Mouse (Mus musculus) spleen, embryonic (tissue): ENCODE measurements around the gene Selenos.

ENCODE experiments used
- CTCF ChIA-PET: fragments of 350-600 bp; sonication (Branson Sonifier 250); formaldehyde crosslinking; loops from one replicate; lab custom pipeline; 2022; lab: Charles Lee

Selenos gene

DNA sequence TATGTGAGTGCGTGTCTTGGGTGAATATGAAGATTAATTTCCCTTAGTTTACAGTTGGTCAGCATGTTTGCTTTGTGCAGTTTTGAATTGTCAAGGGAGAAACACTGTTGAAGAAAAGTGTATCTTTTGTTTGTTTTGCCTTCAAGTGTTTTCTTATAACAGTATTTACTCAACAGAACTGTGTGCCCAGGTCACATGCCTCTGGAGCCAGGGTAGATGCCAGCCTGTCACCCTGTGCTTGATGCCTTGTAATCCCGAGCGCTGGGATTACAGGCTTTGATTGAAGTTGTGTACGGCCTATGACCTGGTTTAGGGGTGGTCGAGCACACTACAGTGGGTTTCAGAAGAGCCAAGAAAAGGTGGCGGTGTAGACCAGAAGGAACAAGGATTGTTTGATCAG is 4.3 kb downstream of the Selenos start:
- CTCF ChIA-PET = no interaction called here

DNA sequence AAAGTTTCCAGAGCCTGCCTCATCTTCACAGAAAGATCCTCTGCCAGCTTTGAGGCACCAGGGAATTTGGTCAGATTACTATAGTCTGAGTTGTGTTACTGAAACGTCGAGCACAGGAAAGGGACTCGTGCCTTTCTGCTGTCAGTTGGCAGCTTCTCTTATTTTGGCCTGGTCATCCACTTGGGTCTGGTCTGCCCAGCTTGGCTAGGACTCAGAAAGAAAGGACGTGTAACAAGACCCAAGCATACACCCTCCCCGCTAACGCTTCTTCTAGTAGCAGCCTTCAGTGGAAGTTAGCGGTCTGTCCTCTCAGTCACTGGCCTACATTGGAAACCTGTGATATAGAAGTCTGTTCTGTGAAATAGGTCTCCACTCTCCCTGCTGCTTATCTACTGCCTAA is 5.1 kb downstream of the Selenos start:
- CTCF ChIA-PET = no interaction called here

DNA sequence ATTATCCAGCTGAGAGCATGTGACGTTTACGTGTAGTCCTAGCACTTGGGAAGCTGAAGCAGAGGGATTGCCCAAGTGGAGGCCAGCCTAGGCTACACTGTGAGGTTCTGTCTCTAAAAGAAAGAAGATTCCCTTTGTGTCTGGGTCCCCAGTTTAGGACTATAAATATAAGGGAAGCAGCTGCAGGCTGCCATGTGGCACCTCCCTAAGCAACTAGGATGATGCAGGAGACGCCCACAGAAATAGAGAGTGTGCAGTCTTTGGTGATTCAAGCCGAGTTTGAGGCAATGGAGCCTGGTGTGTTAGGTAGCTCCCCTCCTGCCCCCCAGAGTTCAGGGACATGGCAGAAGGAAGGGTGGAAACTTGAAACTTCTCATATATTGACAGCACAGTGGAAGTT is 8.2 kb downstream of the Selenos start:
- CTCF ChIA-PET = no interaction called here

DNA sequence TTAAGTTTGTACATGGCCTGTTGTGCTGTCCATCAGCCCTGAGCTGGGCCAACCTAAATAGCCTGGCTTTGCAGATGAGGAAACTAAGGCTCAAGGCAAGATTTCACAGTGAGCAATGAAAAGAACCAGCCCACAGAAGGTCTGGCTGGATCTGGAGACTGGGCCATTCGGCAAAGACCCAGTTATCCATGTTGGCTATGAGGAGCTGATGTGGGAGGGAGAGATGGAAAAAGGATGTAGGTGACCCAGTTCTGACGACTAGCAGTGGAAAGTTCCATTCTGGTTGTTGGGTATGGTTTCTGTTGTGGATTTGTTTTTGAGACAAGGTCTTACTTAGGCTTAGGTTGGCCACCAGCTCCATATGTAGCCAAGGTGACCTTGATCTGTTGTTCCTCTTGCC is 8.6 kb downstream of the Selenos start:
- CTCF ChIA-PET = no interaction called here

DNA sequence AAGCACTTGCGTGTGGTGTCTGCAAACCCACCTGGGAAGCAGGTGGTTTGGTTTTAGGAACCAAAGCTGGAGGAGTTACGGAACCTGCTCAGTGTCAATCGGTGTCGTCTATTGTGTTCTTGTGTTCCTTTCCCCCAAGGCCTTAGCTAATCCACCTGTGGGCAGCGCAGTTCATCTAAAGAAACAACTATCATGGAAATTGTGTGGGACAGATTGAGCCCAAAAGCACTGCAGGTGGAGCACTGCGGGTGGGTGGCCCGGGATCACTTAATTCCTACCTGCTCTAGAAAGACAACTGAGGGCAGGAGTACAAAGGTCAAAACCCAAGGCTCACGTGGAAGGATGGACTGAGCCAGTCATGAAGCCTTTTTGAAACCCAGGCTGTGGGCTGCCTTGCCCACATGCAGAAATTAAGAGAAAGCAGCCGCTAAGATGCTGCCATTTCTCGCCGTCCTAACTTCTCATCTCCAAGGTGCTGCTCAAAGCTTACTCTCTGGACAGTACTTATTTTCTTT is 11.3 kb downstream of the Selenos start:
- CTCF ChIA-PET = no interaction called here

DNA sequence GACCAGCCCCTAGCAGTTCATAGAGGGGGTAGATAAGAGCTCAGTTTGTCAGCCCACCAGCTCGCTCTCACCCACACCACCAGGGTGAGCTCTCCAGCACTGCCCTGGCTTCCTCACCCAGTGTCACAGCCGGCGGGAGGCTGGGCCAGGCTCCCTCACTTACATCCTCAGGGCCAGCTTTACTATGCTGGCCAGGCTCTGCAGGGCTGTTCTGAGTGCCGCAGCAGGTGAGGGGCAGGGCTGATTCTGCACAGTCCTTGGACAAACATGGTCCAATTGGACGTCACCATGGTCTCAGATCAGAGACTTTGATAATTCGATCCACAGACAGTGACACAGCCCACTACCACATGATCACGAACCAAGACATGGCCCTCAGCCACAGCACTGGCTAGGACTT is 12.1 kb downstream of the Selenos start:
- CTCF ChIA-PET = no interaction called here

DNA sequence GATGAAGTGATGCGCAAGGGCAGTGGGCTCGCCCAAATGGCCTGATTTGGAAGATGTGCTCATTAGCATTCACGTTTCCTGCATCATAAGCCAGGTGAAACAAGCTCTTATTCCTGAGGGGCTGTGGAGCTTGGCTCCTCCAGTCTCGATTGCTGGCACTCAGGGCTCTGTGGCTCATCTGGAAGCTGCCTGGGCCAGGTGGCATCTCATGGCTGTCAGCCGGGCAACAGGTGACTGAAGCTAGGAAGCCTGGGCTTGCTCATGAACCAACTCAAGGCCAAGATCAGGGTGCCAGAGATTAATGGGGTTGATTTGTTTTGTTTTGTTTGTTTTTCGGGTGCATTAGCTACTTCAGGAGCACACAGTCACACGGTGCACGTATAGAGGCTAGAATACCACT is 13.2 kb downstream of the Selenos start:
- CTCF ChIA-PET = interaction anchor here (0.7 kb wide), 1 partner anchor 136 kb away, joined by 3 read pairs; no protein-coding TSS in a partner anchor

DNA sequence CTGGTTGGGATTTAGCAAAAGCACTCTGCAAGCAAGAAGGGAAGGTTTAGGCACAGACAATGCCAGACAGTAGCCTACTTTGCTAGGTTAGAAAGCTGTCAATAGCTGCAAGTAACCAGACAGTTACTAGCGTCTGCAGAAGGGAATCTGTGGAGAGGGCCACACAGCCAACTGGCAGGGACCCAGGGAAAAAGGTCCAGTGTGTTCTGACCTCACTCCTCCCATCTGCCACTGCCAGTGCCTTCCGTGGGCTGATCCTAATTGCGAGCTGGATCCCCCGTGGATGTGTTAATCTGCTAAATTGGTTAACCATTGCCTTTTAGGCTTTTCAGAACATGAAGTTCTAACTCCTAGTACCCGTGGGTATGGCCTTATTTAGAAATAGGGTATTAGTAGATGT is 14.7 kb downstream of the Selenos start:
- CTCF ChIA-PET = interaction anchor here (0.6 kb wide), 1 partner anchor 8 kb away, joined by 5 read pairs; no protein-coding TSS in a partner anchor

DNA sequence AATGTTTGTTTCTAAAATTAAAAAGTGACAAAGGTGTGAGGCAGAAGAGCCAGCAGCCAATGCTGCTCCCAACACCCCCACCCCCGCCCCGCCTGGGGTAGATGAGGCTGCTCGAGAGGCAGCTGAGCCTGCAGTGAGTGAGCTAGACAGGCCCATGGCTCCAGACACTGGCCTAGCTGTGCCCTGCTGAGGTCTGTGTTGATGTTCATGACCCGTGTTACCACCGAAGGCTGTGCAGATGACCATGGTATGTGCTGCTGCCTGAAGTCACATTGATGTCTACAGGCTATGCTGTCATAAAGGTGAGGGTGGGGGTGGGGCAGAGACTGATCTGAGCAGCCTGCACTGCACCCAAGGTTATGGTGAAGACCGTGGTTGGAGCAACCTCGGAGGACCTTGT is 19.4 kb downstream of the Selenos start:
- CTCF ChIA-PET = interaction anchor here (0.6 kb wide), 1 partner anchor 16 kb away, joined by 3 read pairs; no protein-coding TSS in a partner anchor

DNA sequence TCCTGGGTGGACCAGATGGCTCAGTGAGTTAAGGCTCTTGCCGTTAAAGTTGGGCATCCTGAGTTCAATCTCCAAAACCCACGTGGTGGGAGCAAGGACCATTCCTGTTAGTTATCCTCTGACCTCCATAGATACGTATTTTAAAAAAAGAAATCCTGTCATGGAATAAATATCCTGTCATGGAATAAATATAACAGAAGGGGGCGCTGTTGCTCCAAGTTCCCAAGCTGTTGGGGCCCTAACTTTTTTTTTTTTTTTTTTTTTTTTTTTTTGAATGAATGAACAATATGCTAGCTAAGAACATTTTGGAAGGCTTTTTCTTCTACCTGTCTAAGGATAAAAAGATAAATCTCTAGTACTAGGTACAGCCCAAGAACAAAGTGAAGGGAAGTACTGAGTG is 22.4 kb downstream of the Selenos start:
- CTCF ChIA-PET = interaction anchor here (0.6 to 1.3 kb wide), 4 partner anchors 148 to 701 kb away, joined by 3 to 4 read pairs (median 4); no protein-coding TSS in a partner anchor

DNA sequence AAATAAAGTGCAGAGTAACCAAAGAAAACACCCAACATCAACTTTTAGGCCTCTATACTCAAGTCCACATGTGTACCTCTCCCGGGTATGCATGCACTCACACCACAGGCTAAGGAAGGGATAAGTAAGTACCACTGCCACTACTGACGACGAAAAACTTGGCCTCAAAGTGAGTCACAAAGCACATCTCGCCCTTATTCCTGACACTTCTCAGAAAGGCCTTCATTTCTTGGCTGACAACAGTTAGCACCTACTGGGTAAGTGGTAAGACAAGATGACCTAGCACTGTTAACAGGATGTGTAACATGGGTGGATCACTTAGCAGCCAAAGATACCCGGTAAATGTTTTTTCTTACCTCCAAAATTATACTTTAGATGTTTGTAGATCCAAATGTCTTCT is 25.1 kb downstream of the Selenos start:
- CTCF ChIA-PET = no interaction called here

DNA sequence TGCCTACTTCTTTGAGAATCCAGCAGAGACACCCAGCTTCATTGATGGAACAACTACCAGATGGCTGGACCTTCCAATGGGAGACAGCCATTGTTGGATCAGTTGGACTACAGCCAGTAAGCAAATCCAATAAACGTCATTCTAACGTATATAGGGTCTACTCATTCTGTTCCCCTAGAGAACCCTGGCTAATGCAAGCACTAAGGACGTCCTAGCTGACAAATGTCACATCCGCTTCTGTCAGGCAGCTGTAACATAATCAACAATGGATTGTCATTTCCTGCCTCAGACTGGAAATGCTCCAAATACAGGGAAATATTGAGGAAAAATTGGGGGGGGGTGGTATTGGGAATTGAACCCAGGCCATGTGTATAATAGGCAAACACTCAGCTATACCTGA is 26.3 kb downstream of the Selenos start:
- CTCF ChIA-PET = interaction anchor here (0.6 to 0.7 kb wide), 2 partner anchors 122 to 282 kb away, joined by 3 to 5 read pairs; partner anchors contain the start of gene Lrrk1

DNA sequence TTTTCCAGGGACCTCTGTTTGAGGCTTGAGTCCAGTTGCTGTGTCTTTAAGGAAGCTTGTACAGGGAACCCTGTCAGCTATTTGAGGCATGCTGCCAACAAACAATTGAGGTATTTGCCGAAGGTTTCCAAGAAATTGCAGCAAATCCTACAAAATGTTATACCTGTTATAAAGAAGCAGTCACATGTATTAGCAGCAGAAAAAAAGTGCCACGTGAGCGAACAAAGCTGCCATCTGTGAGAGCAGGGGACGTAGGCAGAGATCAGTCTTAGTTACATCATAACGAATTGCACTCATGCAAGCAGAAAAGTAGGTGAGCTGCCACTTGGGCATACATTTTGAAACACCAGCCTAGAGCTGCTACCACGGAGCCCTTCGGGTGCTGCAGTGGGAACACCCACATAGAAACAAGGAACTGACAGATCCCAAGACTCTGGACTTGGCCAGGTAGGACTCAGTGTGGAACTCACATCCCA is 27.2 kb downstream of the Selenos start:
- CTCF ChIA-PET = interaction anchor here (0.6 to 1.0 kb wide), 3 partner anchors 194 to 1236 kb away, joined by 4 to 6 read pairs (median 4); no protein-coding TSS in a partner anchor

DNA sequence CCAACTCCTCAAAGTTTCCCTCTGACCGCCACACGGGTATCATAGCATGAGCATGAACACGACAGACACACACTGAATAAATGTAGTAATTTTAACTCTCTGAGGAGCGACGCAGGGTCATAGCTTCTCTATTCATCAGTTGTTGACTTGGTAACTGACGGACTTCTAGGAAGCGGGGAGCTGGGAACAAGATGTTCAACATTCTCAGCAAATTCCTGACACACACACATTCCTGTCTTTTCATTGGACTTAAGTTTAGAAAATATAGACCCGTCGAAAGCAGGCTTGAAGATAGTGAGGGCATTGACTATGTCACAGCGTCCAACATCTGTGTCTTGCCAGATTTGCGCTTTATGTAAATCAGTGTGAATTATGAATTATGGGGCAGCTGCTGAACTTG is 27.8 kb downstream of the Selenos start:
- CTCF ChIA-PET = interaction anchor here (1.0 kb wide), 1 partner anchor 193 kb away, joined by 4 read pairs; no protein-coding TSS in a partner anchor

DNA sequence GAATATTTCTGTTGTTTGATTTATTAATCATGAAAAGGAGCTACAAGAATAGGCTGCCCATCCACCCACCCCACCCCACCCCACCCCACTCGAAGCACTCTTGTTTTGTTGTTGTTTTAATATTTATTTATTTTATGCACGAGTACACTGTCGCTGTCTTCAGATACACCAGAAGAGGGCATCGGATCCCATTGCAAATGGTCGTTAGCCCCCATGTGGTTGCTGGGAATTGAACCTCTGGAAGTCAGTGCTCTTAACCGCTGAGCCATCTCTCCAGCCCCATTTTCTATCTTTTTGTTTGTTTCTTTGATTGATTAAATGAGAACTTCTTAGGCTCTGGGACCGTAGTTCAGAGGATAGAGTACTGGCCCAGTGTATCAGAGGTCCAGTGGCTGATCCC is 28.5 kb downstream of the Selenos start:
- CTCF ChIA-PET = no interaction called here

DNA sequence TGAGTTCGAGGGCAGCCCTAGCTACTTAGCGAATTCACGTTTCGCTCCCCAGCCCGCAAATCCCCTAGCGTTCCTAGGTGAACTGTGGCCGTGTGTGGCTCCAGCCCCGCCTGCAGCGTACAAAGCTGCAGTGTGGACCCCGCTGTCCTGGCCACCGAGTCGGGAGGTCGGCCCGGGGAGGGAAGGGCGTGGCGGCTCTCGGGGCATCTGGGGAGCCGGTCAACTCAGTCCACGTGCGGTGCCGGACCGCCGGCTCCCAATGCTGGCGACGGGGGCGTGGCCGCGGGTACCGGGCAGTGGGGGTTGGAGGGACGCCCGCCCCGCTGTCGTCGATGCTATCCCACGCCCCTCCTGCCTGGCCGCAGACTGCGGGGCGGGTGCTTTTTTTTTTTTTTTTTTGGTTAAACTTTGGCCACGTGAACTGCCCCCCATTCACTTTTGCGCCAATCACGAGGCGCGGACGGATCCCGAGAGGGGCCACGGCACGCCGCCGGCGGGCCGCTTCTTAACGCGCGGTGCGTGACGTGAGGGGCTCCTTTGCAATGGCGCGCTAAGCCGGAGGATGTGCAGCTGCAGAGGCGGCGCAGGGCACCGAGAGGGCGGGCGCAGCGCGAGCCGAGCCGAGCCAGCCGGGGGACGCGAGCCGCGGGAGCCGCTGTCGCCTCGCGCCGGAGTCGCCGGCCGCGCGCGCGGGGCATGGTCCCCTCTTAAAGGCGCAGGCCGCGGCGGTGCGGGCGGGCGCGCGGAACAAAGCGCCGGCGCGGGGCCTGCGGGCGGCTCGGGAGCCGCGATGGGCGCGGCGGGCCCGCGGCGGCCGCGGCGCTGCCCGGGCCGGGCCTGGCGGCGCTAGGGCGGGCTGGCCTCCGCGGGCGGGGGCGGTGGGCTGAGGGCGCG is 29.8 kb downstream of the Selenos start, which contains the start of gene Chsy1:
Gene Chsy1, plus strand, starts transcription at position 555 of the 894 bp plus-strand sequence.
- CTCF ChIA-PET = no interaction called here

DNA sequence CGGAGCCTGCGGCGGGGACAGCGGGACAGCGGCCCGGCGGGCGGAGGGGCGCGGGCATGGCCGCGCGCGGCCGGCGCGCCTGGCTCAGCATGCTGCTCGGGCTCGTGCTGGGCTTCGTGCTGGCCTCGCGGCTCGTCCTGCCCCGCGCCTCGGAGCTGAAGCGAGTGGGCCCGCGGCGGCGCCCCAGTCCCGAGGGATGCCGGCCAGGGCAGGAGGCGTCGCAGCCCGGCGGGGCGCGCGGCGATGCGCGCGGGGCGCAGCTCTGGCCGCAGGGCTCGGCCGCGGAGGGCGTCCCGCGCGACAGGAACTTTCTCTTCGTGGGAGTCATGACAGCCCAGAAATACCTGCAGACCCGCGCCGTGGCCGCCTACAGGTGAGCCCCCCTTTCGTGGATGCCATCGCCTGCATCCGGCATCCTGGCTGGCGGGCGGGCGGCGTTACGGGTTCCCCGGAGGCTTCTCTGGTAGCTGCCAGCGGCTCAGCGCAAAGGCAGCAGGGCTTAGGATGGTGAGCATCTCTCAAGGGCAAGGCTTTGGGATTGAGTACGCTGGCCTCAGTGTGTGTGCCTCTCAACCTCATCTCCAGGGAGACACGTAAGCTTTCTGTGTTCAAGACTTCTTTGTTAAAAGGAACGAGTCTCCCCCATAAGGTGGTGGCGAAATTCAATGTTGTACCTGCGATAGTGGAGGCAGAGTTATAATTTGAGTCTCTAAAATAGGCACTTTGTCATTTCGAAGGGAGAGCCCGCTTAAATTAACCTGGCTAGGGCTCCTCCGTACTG is 30.6 kb downstream of the Selenos start:
- CTCF ChIA-PET = no interaction called here

DNA sequence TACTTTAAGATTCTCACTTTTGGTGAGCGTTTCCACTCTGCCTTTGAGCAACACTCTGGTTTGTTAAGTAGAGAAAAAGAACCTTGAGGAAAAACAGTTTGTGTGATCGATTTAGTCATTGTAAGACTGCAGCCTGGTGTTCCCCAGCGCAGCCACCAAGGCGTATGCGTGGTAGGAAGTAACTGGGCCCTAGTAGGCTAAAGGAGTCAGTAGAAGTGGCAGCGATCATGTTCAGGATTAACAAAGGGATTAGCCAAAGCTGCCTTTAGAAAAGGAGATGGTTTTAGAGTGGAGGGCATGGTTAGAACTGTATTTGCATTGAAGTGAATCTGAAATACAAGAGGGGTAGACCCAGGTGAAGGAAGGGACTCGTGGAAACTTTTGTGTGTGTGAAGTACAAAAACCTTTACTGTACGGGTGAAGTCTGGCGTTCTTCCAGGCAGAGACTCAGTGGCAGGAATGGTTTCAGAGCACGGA is 31.2 kb downstream of the Selenos start:
- CTCF ChIA-PET = interaction anchor here (0.6 kb wide), 1 partner anchor 55 kb away, joined by 3 read pairs; no protein-coding TSS in a partner anchor

DNA sequence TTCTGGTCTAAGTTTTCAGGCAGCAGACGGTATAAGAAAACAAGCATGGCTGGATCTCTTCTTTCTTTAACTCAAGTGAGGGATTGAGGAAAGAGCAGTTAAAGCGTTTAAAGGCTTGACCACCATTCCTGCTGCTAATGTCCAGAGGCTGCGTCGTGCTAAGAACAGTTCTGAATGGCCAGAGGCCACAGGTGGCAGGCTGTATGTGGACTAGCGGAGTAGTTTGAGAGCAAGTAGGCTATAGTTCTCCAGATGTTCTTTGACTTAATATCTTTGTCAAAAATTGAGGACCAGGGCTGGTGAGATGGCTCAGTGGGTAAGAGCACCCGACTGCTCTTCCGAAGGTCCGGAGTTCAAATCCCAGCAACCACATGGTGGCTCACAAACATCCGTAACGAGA is 31.8 kb downstream of the Selenos start:
- CTCF ChIA-PET = interaction anchor here (0.6 kb wide), 1 partner anchor 54 kb away, joined by 3 read pairs; no protein-coding TSS in a partner anchor

DNA sequence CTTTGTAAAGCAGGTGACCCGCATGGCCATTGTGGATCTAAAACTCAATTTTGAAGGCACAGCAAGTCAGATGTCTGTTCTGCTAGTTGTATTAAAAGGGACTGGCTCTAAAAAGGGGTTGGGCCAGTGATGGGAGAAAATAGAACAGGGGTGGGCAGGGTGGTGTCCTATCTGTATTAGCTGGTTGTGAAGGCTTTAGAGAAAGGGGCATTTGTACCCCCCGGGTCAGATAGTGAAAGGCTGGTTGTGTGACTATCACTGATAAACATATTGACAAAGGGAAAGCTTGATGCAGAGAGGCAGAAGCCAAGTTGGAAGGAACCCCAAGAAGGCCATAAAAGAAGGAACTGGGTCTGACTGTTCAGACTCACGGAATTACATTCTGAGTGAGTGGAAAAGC is 34.1 kb downstream of the Selenos start:
- CTCF ChIA-PET = interaction anchor here (0.7 kb wide), 1 partner anchor 10 kb away, joined by 4 read pairs; no protein-coding TSS in a partner anchor

DNA sequence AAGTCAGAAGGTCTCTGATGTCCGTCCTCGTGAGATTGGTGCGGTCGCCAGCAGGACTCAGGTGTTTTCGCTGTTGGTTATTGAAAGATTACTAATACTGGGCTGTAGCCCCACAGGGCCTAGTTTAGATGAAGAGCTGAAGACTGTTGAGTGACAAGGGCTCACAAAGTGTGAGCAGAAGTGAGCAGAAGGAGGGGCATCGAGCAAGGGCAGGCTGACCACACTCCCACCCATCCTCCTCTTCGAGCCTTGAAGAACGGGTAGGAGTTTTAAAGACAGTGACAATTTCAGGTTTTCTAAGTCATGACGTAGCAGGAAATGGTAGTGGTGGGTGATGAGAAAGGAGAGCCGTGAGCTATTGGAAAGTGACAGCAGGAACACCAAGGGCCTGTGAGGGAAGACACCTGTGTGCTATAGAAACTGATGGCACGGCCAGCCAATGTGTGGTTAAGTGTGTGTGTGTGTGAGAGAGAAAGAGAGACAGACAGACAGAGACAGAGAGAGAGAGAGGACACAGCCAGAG is 36.4 kb downstream of the Selenos start:
- CTCF ChIA-PET = interaction anchor here (0.5 kb wide), 1 partner anchor 62 kb away, joined by 3 read pairs; no protein-coding TSS in a partner anchor
